Mouse (Mus musculus): ENCODE measurements around the gene Mfsd4b5.
"Not testable (repeated sequence)": the region's sequence is repeated elsewhere in the genome, so short reads cannot be mapped to it uniquely, and the experiment has no call there.

Mfsd4b5 gene

GRCm38 (mm10) chr10:39967512-39967911, 18.9 kb downstream of the Mfsd4b5 start:
- DNase-seq (ENCODE audit: low spot score in 2 of 2) = no peak

- DNase-seq (ENCODE audit: low spot score in 2 of 2) = no peak
These were observed 24.5 kb downstream of the Mfsd4b5 start for GRCm38 (mm10) chr10:39961906-39962305.

- DNase-seq (ENCODE audit: low spot score in 2 of 2) = no peak
These were observed 26.0 kb downstream of the Mfsd4b5 start for GRCm38 (mm10) chr10:39960441-39960822.

GRCm38 (mm10) chr10:39959761-39960440, 26.5 kb downstream of the Mfsd4b5 start, which contains the start of gene Mfsd4b3:
Gene Mfsd4b3, minus strand, starts transcription at chr10:39960153.
- peak; percentile 90 to 93 for DNase-seq (ENCODE audit: low spot score in 2 of 2)

GRCm38 (mm10) chr10:39958266-39958665, 28.2 kb downstream of the Mfsd4b5 start:
- no peak for DNase-seq (ENCODE audit: low spot score in 2 of 2)

GRCm38 (mm10) chr10:39956340-39956878, 30.0 kb downstream of the Mfsd4b5 start:
- no peak for DNase-seq (ENCODE audit: low spot score in 2 of 2)

DNA sequence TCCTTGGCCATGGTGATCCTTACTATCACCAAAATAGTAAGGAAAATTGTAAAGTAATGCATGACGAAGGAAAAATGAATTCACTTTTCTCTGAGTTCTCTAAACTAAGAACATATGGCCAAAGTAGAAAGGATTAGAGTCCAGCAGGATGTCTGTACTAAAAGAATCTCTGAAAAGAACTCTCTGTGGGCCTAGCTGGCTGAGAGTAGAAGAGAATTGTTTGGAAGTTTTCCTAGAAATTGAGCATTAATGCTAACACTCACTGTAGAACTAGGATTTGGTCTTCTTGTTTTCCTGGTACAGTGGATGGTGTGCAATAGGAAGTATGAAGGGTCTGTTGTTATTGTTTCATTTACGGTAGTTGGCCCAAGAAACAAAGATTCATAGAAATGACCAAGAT, 31.3 kb downstream of the Mfsd4b5 start:
- DNase-seq (ENCODE audit: low spot score in 2 of 2) = no peak

- peak in 1 of 2 experiments; percentile 9 for DNase-seq (ENCODE audit: low spot score in 2 of 2)
These were observed 37.0 kb downstream of the Mfsd4b5 start for GRCm38 (mm10) chr10:39949377-39949954.

DNA sequence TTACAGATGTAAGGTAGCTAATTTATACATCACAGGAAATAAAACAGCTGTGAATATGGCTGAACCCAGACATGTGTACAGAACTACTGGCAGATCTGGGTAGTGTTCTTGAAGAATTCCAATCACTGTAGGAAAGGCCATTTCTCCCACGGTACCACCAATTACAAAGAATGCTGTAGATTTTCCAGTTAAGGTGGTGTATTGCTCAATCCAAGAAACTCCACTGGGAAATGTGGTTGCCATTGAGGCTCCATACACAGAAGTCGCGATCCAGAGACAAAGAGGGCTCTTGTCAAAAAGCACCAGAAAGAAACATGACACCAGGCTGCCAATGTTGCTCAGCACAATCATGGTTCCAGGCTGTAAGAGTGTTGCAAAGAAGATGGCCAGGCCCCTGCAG, 39.3 kb downstream of the Mfsd4b5 start:
- DNase-seq (ENCODE audit: low spot score in 2 of 2) = not testable (repeated sequence)

DNA sequence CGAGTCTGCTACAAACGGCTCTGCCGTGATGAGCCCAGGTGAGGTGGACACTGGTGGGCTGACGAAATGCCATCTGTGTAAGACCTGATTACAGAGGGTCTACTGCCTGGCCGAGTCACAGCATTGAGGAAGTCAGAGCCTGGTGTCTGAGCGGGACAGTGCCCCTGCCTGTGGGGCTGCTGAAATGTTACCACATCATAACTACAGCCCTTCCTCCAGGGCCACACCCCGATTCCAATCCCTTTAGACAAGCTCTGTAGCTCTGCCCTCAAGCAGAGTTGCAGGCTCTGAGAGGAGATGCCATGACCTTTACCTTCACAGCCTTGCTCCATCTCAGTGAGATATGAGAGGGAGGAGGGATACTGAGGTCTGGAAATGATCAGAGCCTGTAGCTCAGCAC, 49.9 kb downstream of the Mfsd4b5 start:
- no peak for DNase-seq (ENCODE audit: low spot score in 2 of 2)

GRCm38 (mm10) chr10:39926616-39927139, 59.8 kb downstream of the Mfsd4b5 start, which contains the start of gene Mfsd4b2:
Gene Mfsd4b2, minus strand, starts transcription at chr10:39926923.
- DNase-seq (ENCODE audit: low spot score in 2 of 2) = no peak

DNA sequence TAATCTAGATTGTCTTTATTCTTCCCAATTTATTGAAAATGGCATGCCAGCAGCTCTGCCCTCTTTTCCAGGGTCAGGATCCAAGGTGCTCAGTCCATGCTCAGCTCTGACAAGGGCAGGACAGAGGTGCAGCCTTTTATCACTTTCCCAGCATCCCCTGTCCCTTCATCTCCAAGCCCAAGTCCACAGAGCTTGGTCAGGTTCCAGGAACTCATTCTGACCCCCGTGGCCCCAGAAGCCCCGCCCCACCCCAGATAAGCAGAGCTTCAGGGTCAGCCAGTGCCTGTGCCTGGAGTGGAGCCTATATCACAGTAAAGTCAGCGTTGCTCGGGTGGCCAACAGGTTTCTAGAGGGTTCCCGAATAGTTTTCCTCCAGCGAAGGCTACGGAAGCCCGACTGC, 61.9 kb downstream of the Mfsd4b5 start:
- not testable (repeated sequence) for DNase-seq (ENCODE audit: low spot score in 2 of 2)

- DNase-seq (ENCODE audit: low spot score in 2 of 2) = no peak
These were observed 73.8 kb downstream of the Mfsd4b5 start for GRCm38 (mm10) chr10:39912616-39913015.

DNA sequence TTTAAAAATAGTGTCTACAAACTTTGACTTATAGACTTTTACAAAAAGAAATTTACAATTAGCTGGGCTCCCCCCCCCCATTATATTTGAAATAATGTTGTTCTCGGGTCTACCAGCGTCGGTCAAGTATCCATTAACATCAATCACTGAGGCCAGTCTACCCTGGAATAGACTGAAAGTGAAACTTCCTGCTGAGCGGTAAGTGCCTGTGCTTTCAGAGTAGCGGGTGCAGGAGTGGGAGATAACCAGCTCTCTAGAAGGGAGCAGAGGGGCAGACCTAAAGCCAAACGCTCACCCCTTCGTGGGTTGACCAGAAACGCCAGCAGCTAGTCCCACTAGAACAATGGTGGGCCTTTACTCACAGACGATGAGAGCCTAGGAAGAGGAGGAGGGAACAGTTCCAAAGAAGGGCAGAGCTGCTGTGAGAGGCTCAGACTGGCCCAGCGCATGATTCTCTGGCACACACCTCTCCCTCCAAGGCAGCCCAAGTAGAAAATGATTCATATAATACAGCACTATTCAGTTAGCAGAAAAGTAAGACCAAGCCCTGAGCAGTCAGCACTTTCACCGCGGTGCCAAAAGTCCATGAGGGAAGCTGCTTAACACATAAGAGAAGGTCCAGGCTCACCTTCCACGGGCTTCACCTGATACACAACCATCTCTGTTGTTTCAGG, 77.5 kb downstream of the Mfsd4b5 start:
- no peak for DNase-seq (ENCODE audit: low spot score in 2 of 2)
